Mouse (Mus musculus) hindbrain, embryonic 16.5 days (tissue): ENCODE measurements at regions not wholly inside any gene's neighbourhood (a gene's known extent, or its start where the extent isn't known, plus 50 kb on each side); places are given as distances from the start of the nearest gene placed in this dataset.

Experiments used
- ATAC-seq: fragments of 200-750 bp; cut with Nextera tagmentation; 2 replicates; pipeline ENCODE4 v1.8.0; 2017; ENCODE audit warnings: moderate TSS enrichment, moderate library complexity
- H3K27ac ChIP-seq: fragments of 300-500 bp; sonication (generic); 2 replicates; pipeline ENCODE4 v1.5.1; 2014; ENCODE audit warnings: low read depth, mild to moderate bottlenecking, control low read depth, low read length, moderate library complexity
- H3K27me3 ChIP-seq: fragments of 300-500 bp; sonication (generic); replicated peaks from 2 replicates; pipeline ENCODE4 v1.6.1; 2014; ENCODE audit warnings: low read length; ENCODE audit not compliant: control insufficient read depth, insufficient read depth
- H3K36me3 ChIP-seq: fragments of 300-500 bp; sonication (generic); 2 replicates; pipeline ENCODE4 v1.6.1; 2014; ENCODE audit warnings: mild to moderate bottlenecking, low read length, moderate library complexity, mixed read lengths; ENCODE audit not compliant: control insufficient read depth, insufficient read depth
- H3K4me1 ChIP-seq: fragments of 300-500 bp; sonication (generic); 2 replicates; pipeline ENCODE4 v1.6.1; 2014; ENCODE audit warnings: low read depth, low read length; ENCODE audit not compliant: control insufficient read depth, insufficient read depth
- H3K4me2 ChIP-seq: fragments of 300-500 bp; sonication (generic); 2 replicates; pipeline ENCODE4 v1.6.1; 2014; ENCODE audit warnings: mild to moderate bottlenecking, low read length, control low read depth, moderate library complexity
- H3K4me3 ChIP-seq: fragments of 300-500 bp; sonication (generic); 2 replicates; pipeline ENCODE4 v1.5.1; 2014; ENCODE audit warnings: mild to moderate bottlenecking, low read length, control low read depth, moderate library complexity
- H3K9ac ChIP-seq: fragments of 300-500 bp; sonication (generic); 2 replicates; pipeline ENCODE4 v1.6.1; 2014; ENCODE audit warnings: low read depth, mild to moderate bottlenecking, control low read depth, low read length, moderate library complexity
- H3K9me3 ChIP-seq: fragments of 300-500 bp; sonication (generic); 2 replicates; pipeline ENCODE4 v1.6.1; 2014; ENCODE audit warnings: mild to moderate bottlenecking, low read length, moderate library complexity; ENCODE audit not compliant: control insufficient read depth
- WGBS: fragments of 180-500 bp; shearing (Covaris S2); extraction: QIAGEN DNeasy Blood & Tissue Kit; methylation state at CpG from one replicate; pipeline ENCODE4 v1.1.7; 2014; 5-methylcytosine and 5-hydroxymethylcytosine counted together

DNA sequence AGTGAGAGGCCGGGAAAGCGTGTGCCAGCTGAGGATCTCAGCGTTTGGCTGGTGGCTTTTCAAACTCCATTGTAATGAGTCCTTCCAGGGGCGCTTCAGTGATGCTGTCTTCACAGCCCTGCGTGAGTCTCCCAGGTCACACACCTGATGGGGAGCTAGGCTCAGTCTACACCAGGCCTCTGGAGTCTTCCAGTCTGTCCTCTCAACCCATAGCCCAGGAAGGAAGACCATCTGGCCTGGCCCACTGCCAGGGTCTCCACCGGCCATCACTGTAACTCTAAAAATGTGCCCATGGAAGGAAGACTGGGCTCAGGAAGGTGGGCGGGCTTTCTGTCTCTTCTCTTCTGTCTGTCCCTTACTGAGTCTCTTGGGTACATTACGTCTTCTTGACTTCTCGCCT lies 50.2 kb upstream of the Hes1 start:
- Histone ChIP-seq H3K9me3 (no peaks in the 10 kb centered on the region), H3K9ac (no peak overlapping the region), H3K4me1 (peaks cover 9% of the 10 kb centered on the region), H3K36me3 (no peaks in the 10 kb centered on the region), H3K4me3 (no peak overlapping the region), H3K27me3 (no peaks in the 10 kb centered on the region; the same call in 1 of the 2 replicates), H3K27ac (no peak overlapping the region), H3K4me2 (no peak overlapping the region)
- 87% methylated on average over 9 of the region's 9 CpGs for WGBS
- ATAC-seq, result no peak
